Mouse (Mus musculus): ENCODE data around the gene Zfp831.

Zfp831 gene

DNA sequence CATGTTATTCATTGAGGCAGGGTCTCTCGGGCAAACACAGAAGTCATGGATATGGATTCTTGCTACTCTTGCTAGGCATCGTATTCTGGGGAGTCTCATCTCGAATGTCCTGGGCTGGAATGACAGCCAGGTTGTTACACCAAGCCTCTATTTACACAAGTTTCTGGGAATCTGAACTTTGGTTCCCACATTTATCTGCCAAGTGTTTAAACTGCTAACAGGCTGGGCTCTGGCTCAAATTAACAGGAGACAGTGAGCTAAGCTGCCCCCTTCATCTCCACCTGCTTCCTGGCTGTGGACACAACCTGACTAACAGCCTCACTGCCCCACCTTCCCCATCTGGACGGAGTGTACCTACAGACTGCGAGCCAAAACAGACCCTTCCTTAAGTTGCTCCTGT lies 88.6 kb downstream of the Zfp831 start:
- no peak for DNase-seq (ENCODE audit: low spot score)

DNA sequence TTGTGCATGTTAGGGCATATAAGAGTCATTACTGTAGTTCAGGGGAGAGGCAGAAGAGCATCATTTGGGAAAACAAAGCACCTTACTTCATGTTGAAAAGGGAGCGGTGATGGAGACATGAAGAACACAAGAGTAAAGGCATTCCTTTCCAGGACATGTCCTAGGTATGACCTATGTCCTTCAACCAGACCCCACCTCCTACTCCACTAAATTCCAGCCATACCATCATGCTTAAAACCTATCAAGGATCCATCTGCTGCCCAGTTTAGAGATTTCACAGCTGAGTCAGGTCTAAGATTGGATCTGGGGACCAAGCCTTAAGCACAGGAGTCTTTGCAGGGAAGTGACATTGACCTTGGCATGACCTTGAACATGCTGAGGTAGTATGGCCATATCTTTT lies 91.9 kb downstream of the Zfp831 start:
- no peak for DNase-seq (ENCODE audit: low spot score)

DNA sequence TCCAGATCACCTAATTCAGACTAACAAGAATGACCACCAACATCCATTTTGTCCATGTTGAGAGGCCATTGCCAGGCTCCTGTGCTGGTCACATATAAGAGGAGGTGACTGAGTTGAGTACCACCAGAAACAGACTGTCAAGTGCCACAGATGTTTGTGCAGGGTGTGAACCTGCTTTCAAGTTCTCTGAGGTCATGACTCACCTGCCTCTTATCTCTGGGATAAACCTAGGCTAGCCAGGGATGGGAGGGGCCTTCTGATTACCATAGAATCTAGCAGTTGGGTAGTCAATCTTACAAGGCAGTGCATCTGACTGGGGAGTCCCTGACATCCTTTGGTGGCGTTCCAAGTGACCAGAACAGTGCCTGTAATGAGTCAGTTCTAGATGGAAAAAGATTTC lies 103.8 kb downstream of the Zfp831 start:
- no peak for DNase-seq (ENCODE audit: low spot score)

DNA sequence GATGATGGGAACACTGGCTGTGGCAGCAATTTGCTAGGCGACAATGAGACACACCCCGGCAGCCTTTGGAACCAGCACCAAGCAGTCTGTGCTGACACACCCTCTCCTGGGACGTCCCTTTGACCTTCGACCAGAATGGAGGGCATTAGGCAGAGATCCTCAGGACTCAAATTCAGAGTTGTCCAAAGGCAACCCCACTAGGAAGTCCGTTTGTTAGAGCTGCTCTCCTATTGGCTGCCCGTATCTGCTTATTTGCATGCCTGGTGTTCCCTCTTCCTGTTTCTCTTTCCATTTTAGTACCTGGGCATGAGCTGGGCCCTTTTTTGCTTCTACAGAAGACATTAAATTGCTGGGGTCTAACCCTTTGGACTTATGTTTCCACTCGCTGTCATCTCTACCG lies 105.0 kb downstream of the Zfp831 start:
- DNase-seq (ENCODE audit: low spot score), result no peak

DNA sequence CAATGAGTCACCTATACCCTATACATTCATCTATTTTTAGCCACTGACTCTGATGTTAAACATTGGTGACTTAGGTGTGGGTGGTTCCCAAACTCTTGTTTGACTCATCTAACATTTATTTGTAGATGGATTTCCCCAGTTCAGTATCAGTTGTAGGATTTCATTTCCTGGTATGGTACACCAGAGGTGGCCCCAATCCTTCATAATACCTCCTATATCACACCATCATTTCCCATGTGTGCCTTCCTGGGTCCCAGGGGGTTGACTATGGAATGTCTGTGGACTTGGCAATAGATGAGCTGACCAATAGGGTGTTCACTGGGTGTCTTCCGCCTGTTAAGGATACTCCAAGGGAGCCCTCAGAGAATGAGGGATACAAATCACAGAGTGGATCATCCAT lies 109.9 kb downstream of the Zfp831 start:
- DNase-seq (ENCODE audit: low spot score), result no peak

DNA sequence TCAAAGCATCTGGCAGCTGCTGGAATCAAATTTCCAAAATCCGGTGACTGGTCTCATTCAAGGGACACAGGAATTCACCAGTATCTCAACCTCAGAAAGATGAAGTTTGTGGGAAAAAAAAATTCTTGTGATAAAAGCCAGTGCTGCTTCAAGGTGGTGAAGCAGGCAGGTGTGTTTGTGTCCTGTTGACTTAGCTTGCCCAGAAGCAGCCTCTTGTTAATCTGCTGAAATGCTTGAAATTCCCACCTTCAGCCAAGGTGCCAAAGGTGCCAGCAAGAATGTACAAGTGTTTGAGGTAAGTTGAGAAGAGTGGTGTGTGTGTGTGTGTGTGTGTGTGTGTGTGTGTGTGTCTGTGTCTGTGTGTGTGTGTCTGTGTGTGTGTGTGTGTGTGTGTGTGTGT lies 110.9 kb downstream of the Zfp831 start:
- DNase-seq (ENCODE audit: low spot score), result no peak

DNA sequence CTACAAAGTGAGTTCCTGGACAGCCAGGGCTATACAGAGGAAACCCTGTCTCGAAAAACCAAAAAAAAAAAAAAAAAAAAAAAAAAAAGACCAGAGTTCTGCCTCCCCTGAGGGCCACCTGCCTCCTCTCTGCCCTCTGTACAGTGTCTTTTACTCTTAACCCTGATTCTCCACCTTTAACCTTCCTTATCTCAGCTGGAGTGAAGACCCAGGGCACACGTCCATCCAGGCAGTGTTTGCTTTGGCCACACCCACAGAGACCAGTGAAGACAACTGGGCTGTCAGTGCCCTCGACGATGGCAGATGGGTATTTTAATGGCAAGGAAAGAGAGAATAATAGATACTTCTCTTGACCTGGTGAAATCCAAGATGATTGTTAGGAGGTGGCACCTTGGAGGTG lies 115.9 kb downstream of the Zfp831 start:
- no peak for DNase-seq (ENCODE audit: low spot score)

Measured in urinary bladder, postnatal 25 days (tissue).